Mouse (Mus musculus): ENCODE results near the gene Zswim7.

DNA sequence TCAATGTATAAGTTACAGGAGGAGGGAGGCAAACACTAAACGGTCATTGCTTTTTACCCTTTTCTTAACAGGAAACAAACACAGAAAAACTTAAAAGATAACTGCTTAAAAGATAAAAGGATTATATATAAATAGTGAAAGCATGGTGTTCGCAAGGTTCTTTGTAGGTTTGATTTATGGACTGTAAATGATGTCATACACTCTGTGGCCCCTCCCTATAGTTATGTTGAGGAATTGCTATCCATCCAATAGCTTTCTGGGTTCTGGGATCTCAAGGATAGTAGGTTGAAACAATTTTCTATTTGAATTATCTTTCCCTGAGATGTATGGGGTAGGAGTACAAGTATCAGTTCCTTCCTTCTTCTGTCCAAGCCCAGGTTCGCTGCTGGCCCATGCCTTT, 38.9 kb upstream of the Zswim7 start:
- no peak for TF ChIP-seq CTCF (IDR thresholded peaks at IDR 0.05; ENCODE audit: borderline replicate concordance, insufficient read depth, low read depth, low read length)
- TF ChIP-seq POLR2A (IDR thresholded peaks at IDR 0.05; ENCODE audit: borderline replicate concordance, insufficient read depth, low read length), result no peak
